Mouse (Mus musculus) layer of hippocampus, postnatal 10 days (tissue): ENCODE results near the gene Olfr93. TPM values are rescaled to one million over a fixed set of nuclear protein-coding genes. Genes with fewer than 3 reads are reported as not detected.
"Not testable (repeated sequence)": the region's sequence is repeated elsewhere in the genome, so short reads cannot be mapped to it uniquely, and the experiment has no call there.

Source experiments
- DNase-seq, 2 experiments: peaks; one replicate each; pipeline ENCODE4 v3.0.0; 2021; ENCODE audit warnings: low spot score in 2 of 2
- long read RNA-seq: library from polyadenylated mRNA; stranded (forward); transcript quantifications from one replicate; pipeline ENCODE4 v2.0.0, GENCODE M21; 2023
- total RNA-seq, 2 experiments: library from RNA; stranded (reverse); gene quantifications; 2 replicates each; pipeline ENCODE4 v1.2.3; 2021

Olfr93 gene
- total RNA-seq: not detected
- long read RNA-seq: 0 reads

DNA sequence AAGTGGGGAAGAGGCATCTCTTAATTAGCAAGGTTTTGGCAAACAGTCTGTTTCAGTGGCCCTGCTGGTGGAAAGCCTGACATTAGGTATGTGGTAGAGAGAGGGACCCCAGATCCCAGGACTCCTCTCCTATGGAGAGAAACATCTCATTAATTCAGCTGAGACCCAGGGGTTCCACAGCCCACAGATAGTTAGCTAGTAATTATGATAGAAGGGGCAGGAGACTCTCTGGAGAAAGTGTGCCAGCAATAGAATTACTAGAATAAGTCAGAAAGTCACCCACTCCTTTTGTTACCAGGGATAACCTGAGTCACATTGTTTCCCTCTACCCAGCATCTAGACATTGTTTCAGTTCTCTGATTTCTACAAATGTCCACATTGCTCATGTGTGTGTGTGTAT is at the start of gene Olfr93:
Gene Olfr93, minus strand, starts transcription at position 101 of the 400 bp plus-strand sequence.
- DNase-seq: no peak

DNA sequence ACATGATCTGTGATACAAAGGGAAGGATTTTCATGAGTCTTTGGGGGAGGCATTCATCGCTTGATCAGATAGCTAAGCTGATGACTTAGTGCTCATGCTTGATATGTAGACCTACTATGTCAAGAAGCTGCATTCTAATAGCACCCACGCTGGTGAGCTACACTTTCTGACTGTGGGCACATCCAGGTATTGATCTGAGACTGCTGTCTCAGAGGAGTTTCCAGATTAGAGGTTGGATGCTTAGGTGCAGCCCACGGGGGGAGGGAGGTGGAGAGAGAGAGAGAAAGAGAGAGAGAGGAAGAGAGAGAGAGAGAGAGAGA is 42.6 kb upstream of the Olfr93 start:
- DNase-seq: no peak

DNA sequence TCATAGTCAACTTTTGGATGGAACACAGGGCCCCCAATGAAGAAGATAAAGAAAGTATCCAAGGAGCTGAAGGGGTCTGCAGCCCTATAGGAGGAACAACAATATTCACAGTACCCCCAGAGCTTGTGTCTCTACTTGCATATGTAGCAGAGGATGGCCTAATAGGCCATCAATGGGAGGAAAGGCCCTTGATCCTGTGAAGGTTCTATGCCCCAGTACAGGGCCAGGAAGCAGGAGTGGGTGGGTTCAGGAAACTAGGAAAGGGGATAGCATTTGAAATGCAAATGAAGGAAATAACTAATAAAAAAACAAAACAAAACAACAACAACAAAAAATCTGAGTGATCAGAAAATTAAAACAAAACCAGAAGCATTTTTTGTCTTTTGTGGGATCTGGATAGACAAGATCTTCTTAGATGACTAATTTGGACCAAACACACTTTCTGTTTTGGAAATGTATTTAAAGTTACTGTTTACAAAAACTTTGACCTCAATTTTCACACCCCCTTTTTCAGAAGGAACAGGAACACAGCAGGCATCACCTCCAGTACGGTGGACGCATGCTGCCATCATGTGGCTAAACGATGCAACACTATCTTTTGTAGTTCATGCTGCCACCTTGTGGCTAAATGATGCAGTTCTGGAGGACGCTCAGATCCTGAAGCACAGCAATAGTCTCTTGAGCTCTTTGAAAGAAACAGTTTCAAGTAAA is 42.1 kb upstream of the Olfr93 start:
- DNase-seq: peak; percentile 89 to 91

DNA sequence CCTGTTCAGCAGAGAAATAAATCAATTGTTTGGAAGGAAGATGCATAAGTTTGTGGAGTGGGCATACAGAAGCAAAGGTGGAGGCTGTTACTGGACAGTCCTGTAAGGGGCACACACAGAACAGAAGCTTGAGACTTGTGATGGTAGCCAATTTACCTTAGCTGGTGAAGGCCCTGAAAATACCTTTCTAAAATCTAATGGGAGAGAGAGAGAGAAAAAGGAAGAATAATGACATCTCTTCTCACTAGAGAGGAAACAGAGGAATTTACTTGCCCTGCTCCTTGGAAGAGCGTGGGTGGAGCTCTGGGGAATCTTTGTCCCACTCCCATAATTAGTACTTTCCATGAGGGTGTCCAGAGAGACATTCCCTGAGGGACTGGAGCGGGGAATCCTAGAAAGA is 39.6 kb upstream of the Olfr93 start, which contains the start of gene Olfr94:
Gene Olfr94, minus strand, starts transcription at position 101 of the 400 bp plus-strand sequence.
- DNase-seq: no peak

DNA sequence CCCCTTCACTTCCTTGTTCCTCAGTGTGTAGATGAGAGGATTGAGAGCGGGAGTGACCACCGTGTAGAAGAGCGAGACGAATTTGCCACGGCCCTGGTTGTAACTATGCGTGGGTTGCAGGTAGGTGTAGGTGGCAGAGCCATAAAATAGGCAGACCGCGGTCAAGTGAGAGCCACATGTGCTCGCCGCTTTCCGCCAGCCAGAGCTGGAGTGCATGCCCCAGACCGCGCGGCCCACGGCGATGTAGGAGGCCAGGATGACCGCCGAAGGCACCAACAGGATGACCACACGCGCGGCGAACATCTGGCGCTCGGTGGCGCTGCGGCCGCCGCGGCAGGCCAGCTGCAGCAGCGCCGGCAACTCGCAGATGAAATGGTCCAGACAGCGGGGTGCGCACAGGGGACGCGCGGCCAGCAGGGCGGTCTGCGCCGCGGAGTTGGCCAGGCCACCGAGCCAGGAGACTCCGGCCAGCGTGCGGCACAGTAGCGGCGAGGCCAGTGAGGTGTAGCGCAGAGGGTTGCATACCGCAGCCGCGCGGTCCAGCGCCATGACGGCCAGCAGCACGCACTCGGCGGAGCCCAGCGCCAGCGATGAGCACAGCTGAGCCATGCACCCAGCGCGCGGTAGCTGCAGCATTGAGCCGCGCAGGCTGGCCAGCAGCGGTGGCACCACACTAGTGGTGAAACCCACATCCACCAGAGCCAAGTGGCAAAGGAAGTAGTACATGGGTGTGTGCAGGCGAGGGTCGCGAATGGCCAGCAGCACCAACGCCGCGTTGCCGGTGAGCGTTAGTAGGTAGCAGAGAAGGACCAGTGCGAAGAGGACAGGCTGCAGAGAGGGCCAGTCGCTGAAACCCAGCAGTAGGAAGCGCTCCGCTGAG is 35.8 kb upstream of the Olfr93 start:
- peak; percentile 30 to 56 for DNase-seq

DNA sequence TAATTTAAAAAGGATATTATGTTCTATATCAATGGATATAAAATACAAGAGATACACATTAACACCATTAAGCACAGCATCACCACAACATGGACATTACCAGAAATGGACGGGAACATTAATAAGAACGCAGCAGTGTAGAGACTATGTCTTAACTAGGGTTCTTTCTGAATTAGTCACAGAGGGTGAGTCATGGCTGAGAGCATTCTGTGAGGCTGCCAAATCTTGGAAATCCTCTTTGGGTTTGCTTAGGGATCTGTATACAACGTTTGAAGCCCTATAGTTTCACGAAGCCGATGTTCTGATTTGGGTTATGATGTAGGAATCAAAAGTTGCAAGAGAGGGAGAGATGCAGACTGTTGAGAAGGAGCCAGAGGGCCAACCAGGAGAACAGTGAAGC is 33.5 kb upstream of the Olfr93 start:
- no peak for DNase-seq

DNA sequence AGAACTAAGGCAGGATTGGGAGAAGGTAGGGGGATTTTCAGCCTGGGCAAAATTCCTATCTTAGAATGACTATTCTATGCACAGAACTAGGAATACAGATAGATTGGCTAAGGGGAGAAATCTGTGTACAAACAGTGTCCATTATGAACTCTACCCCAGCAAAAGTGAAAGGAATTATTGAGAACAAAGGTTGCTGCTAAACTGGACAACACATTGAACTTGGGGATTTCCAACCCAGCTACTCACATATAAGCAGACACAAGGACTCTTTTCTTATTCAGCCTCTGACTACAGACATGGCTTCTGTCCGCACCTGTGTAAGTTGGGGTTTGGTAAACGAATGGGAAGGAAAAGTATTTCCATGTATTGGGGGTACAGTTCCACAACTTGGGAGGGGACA is 32.4 kb upstream of the Olfr93 start, which contains the start of gene Ubd:
Gene Ubd, plus strand, starts transcription at position 237 of the 400 bp plus-strand sequence.
- no peak for DNase-seq

DNA sequence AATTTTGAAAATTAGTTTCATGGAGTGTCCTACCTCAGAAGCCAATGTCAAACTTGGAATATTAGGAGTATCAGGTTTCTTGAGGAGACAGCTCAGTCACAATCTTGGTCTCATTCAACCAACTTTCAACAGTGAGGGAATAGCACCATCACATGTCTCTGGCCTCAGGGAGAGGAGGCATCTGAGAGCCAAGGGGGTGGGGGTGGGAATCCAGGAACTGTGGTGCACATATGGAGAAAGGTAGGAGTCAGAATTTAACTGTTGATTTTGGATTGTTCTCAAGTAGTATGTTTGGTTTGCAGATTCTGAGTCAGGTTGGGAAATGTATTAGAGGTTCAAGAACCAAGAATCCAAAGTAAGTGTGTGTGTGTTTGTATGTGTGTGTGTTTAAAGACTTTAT is 31.7 kb upstream of the Olfr93 start:
- no peak for DNase-seq

DNA sequence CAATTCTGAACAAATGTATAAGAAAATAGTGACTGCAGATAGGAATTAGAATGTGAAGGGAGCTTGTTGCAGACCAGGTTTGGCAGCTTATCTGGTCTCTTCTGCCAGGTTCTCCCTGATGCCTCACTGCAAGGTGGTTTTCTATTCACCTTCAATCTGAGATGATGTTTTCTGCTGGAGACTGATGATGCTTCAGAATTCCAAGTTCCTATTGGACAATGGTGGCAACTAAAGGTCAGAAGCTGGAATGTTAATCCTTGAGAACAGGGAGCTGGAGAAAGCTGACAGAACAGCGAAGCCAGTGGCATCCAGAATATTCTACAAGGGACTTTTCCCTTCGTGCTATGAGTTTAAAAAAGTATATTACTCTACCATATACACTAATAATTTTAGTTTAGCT is 29.4 kb upstream of the Olfr93 start:
- DNase-seq: peak; percentile 45 to 56

DNA sequence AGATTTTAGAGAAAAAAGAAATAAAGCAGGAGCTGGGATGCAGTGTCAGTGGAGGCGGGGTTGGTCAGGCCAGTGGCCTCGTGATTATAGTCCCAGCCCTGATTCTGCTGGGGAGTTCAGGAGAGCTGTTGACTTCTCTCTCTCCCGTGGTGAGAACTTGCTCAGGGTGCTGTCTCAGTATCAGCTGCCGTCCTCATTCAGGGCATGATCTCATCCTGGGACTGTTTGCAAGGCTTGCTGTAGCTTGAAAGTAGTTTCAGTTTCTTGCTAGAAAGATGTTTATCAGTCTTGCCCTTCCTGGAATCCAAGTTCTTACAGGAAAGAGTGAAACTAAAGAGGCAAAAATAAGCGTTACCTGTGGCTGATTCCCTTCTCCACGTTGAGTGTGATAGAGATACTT is 24.2 kb upstream of the Olfr93 start:
- DNase-seq: no peak

DNA sequence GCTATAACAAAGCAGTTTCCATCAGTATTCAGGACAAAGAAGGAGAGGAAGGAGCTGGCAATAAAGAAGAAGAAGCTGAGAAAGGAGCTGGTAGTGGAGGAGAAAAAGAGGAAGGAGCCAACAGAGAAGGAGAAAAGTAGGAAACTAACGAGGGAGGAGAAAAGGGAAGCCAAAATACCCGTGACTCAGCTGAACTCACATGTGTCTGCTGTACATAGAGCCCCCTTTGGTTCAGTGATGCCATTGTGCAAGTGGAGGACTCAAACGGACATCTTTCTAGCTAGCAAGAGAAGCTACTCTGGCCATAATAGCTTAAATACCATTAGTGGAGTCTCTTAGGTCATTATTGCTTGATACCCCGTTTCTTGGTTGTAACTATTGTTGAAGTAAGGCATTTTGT is 29.9 kb downstream of the Olfr93 start:
- DNase-seq: not testable (repeated sequence)

DNA sequence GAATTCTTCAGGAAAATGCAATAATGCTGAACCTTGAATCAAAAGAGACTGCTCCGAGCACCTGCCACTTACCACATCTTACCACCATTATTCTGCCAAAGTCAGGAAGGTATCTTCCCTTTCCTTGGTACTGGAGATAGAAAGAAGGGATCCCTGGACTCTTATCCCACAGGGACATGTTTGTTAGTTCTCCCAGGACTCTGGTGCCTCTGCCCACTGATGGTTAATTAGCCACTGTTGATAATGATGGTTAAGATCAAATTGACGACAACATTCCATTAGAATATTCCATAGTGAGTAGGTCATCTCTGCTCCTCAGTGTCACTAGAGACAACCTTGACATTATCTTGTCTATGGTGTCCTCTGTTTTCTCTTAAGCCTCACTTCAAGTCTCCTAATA is 41.3 kb downstream of the Olfr93 start, which contains the start of gene Olfr92:
Gene Olfr92, minus strand, starts transcription at position 101 of the 400 bp plus-strand sequence.
- DNase-seq: no peak

DNA sequence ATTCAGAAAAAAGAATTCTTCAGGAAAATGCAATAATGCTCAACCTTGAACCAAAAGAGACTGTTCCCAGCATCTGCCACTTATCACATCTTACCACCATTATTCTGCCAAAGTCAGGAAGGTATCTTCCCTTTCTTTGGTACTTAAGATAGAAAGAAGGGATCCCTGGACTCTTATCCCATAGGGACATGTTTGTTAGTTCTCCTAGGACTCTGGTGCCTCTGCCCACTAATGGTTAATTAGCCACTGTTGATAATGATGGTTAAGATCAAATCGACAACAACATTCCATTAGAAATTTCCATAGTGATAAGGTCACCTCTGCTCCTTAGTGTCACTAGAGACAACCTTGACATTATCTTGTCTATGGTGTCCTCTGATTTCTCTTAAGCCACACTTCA is 63.1 kb downstream of the Olfr93 start, which contains the start of gene Olfr91:
Gene Olfr91, minus strand, starts transcription at position 101 of the 400 bp plus-strand sequence.
- DNase-seq: no peak

DNA sequence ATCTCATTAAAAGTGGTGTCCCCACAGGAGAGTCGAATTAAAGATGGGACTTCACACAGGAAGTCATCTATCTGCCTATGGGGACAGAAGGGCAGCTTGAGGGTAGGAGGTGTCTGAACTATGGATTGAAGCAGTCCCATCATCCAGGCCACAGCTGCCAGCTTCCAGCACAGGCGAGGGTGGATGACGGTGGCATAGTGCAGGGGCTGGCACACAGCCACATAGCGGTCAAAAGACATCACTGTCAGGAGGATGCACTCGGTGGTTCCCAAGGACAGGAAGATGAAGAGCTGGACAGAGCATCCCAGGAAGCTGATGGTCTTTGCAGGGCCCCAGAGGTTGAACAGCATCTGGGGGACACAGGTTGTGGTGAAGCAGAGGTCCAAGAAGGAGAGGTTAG is 68.0 kb downstream of the Olfr93 start:
- no peak for DNase-seq

DNA sequence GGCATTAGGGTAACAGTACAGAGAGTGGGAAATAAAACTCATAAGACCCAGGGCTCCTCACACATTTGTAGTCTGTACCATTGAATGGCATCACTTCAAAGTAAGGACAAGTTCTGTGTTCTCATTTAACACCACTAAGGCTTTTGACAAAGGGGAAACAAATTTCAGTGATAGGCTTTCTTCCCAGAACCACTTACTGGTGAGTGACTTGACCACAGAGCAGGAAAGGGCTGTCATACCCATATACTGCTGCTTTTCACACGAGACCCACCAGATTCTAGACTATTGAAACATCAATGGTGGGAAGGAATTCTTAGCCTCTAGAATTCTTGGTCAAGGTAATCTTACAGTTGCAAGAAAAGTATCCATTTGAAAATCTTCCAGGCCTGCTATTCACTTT is 69.1 kb downstream of the Olfr93 start:
- no peak for DNase-seq

Other genes with a start within 250 kb of the Olfr93 start
- 1 to 10 TPM; 4.9 to 5.4 TPM for gene Rnf39, start 218.6 kb downstream of the Olfr93 start, total RNA-seq
- gene Ppp1r11, start 209.8 kb downstream of the Olfr93 start, total RNA-seq: 100 to 1,000 TPM in 1 of 2 experiments, 10 to 100 TPM in 1; 88.2 to 100 TPM
- 10 to 100 TPM; 30.2 to 30.3 TPM for gene Znrd1, start 202.9 kb downstream of the Olfr93 start, total RNA-seq
- 1 to 10 TPM; 4.8 to 5.3 TPM for gene Znrd1as, start 202.9 kb downstream of the Olfr93 start, total RNA-seq
- under 1 TPM; 0.53 to 0.83 TPM for gene 2410137M14Rik, start 180.3 kb downstream of the Olfr93 start, total RNA-seq
- gene H2-M5, start 172.0 kb downstream of the Olfr93 start, total RNA-seq: 1 to 10 TPM; 3.2 to 3.7 TPM
- gene Zfp57, start 160.3 kb downstream of the Olfr93 start, total RNA-seq: 10 to 100 TPM; 73.3 to 83.7 TPM
- gene Mog, start 138.1 kb downstream of the Olfr93 start, total RNA-seq: 1 to 10 TPM; 3.2 to 4.3 TPM
- 100 to 1,000 TPM; 594 to 649 TPM for gene Gabbr1, start 115.5 kb downstream of the Olfr93 start, total RNA-seq
- not detected for gene Olfr90, start 73.0 kb downstream of the Olfr93 start, total RNA-seq
- not detected for gene Olfr91, start 63.2 kb downstream of the Olfr93 start, total RNA-seq
- not detected for gene Olfr92, start 41.4 kb downstream of the Olfr93 start, total RNA-seq
- gene Ubd, start 32.4 kb upstream of the Olfr93 start, total RNA-seq: not detected
- not detected for gene Olfr94, start 39.5 kb upstream of the Olfr93 start, total RNA-seq
- not detected for gene Olfr95, start 51.6 kb upstream of the Olfr93 start, total RNA-seq
- not detected for gene Olfr96, start 58.7 kb upstream of the Olfr93 start, total RNA-seq
- gene Olfr97, start 75.8 kb upstream of the Olfr93 start, total RNA-seq: not detected
- gene Olfr98, start 102.3 kb upstream of the Olfr93 start, total RNA-seq: not detected
- 1 to 10 TPM; 1.7 to 2.5 TPM for gene H2-M3, start 108.7 kb upstream of the Olfr93 start, total RNA-seq
- gene Olfr99, start 122.0 kb upstream of the Olfr93 start, total RNA-seq: not detected
- gene Olfr101, start 142.8 kb upstream of the Olfr93 start, total RNA-seq: not detected
- not detected for gene Olfr102, start 155.6 kb upstream of the Olfr93 start, total RNA-seq
- not detected for gene Olfr103, start 178.2 kb upstream of the Olfr93 start, total RNA-seq
- gene Olfr104-ps, start 198.1 kb upstream of the Olfr93 start, total RNA-seq: not detected
- gene Olfr105-ps, start 217.5 kb upstream of the Olfr93 start, total RNA-seq: not detected
- not detected for gene Olfr106-ps, start 228.9 kb upstream of the Olfr93 start, total RNA-seq
- gene Olfr107, start 237.7 kb upstream of the Olfr93 start, total RNA-seq: under 1 TPM in 1 of 2 experiments, not detected in 1; 0.11 TPM